Mouse (Mus musculus): ENCODE data around the gene Ssxb9.
"Not testable (repeated sequence)": the region's sequence is repeated elsewhere in the genome, so short reads cannot be mapped to it uniquely, and the experiment has no call there.

Gene Ssxb9

GRCm38 (mm10) chrX:8366678-8367077, at the start of gene Ssxb9:
Gene Ssxb9, plus strand, starts transcription at chrX:8366978.
- DNase-seq (ENCODE audit: low read depth, low spot score); H3K36me3 ChIP-seq (ENCODE audit: control insufficient read depth, insufficient read depth, low read length, poor library complexity, severe bottlenecking); H3K27me3 ChIP-seq (ENCODE audit: control insufficient read depth, insufficient read depth, low read length, poor library complexity, severe bottlenecking): not testable (repeated sequence)

- H3K27me3 ChIP-seq (ENCODE audit: control insufficient read depth, insufficient read depth, low read length, poor library complexity, severe bottlenecking): no peaks in the 10 kb centered on the region
- no peak for DNase-seq (ENCODE audit: low read depth, low spot score)
- H3K36me3 ChIP-seq (ENCODE audit: control insufficient read depth, insufficient read depth, low read length, poor library complexity, severe bottlenecking): no peaks in the 10 kb centered on the region
Observed at GRCm38 (mm10) chrX:8327124-8327523, 39.7 kb upstream of the Ssxb9 start, which contains the start of gene Ssxb10. Gene Ssxb10, plus strand, starts transcription at chrX:8327424.

- H3K27me3 ChIP-seq (ENCODE audit: control insufficient read depth, insufficient read depth, low read length, poor library complexity, severe bottlenecking); H3K36me3 ChIP-seq (ENCODE audit: control insufficient read depth, insufficient read depth, low read length, poor library complexity, severe bottlenecking); DNase-seq (ENCODE audit: low read depth, low spot score): not testable (repeated sequence)
Observed at GRCm38 (mm10) chrX:8413005-8413404, 46.2 kb downstream of the Ssxb9 start, which contains the start of gene Ssxb1. Gene Ssxb1, plus strand, starts transcription at chrX:8413305.

All from splenic B cell, adult 2 months (primary cell).